Mouse (Mus musculus): Measurements from ENCODE around the gene Mthfd2. TPM values are rescaled to one million over a fixed set of nuclear protein-coding genes. Genes with fewer than 3 reads are reported as not detected.
A peak's percentile ranks its signal among the peaks of the same experiment; 100 is the strongest.
"Not testable (repeated sequence)": the region's sequence is repeated elsewhere in the genome, so short reads cannot be mapped to it uniquely, and the experiment has no call there.

Gene Mthfd2
- polyA plus RNA-seq, 1 experiment from 2014 or later: 41.8 TPM

DNA sequence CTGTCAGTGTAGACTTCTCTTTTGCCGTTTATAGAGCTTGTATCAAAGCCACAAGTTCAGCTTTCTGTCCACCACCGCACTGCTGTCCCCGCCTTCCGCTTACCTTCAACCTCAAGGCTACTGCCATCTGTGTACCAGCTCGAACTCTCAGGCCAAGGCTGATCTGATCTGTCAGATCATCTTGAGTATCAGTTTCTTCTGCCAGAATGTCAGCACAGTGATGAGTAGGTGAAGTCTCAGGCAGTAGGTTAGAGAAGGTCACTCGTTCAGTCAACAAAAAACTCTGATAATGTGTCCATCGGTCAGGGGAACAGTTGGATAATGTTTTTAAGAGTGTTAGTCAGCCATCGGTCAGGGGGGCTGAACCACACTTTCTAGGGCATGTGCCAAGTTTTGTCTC lies 19.6 kb upstream of the Mthfd2 start:
- not testable (repeated sequence) for H3K9ac ChIP-seq (ENCODE audit: low read depth, low read length); DNase-seq (ENCODE audit: low spot score); H3K36me3 ChIP-seq (ENCODE audit: control insufficient read depth, insufficient read depth, low read length); H3K4me1 ChIP-seq (replicated peaks; ENCODE audit: control insufficient read depth, insufficient read depth, low read length); H3K4me2 ChIP-seq (replicated peaks; ENCODE audit: low read depth, low read length); H3K4me3 ChIP-seq (ENCODE audit: low read depth, low read length); H3K9me3 ChIP-seq (ENCODE audit: control insufficient read depth, low read length); ATAC-seq (ENCODE audit: low FRiP score); H3K27ac ChIP-seq (ENCODE audit: low read depth, low read length); H3K27me3 ChIP-seq (ENCODE audit: control insufficient read depth, insufficient read depth, low read length)
- 96% methylated on average over 8 of the region's 8 CpGs for WGBS

DNA sequence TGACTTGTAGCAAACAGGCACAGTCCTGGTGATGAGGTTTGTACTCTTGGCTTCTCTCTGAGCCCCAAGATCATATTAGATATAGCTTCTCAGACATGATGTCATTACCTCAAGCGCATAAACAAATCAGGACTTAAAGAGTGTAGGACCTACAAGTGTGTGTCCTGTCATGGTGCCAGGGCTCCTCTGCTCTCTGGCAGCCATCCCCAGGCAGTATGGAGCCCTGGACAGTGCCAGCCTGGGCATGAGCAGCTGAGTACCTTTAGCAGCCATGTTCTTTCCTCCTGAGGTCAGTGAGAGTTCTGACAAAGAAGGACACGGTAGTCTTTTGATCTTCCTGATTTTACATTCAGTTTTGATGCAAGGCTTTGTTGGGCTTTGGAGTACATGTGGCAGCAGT lies 17.2 kb upstream of the Mthfd2 start:
- Histone ChIP-seq H3K4me3 (ENCODE audit: low read depth, low read length) (no peak overlapping the region), H3K9ac (ENCODE audit: low read depth, low read length) (no peak overlapping the region), H3K4me1 (replicated peaks; ENCODE audit: control insufficient read depth, insufficient read depth, low read length) (no peaks in the 10 kb centered on the region), H3K36me3 (ENCODE audit: control insufficient read depth, insufficient read depth, low read length) (no peaks in the 10 kb centered on the region), H3K27ac (ENCODE audit: low read depth, low read length) (no peak overlapping the region), H3K9me3 (ENCODE audit: control insufficient read depth, low read length) (no peaks in the 10 kb centered on the region), H3K4me2 (replicated peaks; ENCODE audit: low read depth, low read length) (no peak overlapping the region), H3K27me3 (ENCODE audit: control insufficient read depth, insufficient read depth, low read length) (no peaks in the 10 kb centered on the region)
- WGBS: 90% methylated on average over 2 of the region's 2 CpGs
- ATAC-seq (ENCODE audit: low FRiP score): no peak
- no peak for DNase-seq (ENCODE audit: low spot score)

DNA sequence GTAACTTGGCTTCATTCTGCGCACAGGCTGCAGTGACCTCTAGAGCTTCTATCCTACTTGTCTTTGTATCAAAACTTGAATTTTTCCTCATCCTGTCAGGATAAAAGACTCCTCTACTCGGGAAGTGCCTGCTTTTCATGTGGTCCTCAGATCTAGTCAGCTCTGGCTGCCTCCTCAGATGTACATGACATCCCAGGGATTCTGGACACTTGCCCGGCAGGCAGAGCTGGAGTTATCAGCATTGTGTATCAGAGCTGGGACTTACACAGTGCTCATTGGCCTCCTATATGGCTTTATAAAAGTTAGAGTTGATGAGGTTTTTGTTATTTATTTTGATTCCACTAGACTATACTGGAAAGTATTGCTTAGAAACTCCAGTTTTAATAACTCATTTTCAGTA lies 15.7 kb upstream of the Mthfd2 start:
- DNase-seq (ENCODE audit: low spot score) (no peak), ATAC-seq (ENCODE audit: low FRiP score) (no peak)
- Histone ChIP-seq H3K36me3 (ENCODE audit: control insufficient read depth, insufficient read depth, low read length) (no peaks in the 10 kb centered on the region), H3K27me3 (ENCODE audit: control insufficient read depth, insufficient read depth, low read length) (no peaks in the 10 kb centered on the region), H3K4me1 (replicated peaks; ENCODE audit: control insufficient read depth, insufficient read depth, low read length) (no peaks in the 10 kb centered on the region), H3K27ac (ENCODE audit: low read depth, low read length) (no peak overlapping the region), H3K4me2 (replicated peaks; ENCODE audit: low read depth, low read length) (no peak overlapping the region), H3K9me3 (ENCODE audit: control insufficient read depth, low read length) (no peaks in the 10 kb centered on the region), H3K9ac (ENCODE audit: low read depth, low read length) (no peak overlapping the region), H3K4me3 (ENCODE audit: low read depth, low read length) (no peak overlapping the region)
- 87% methylated on average over 3 of the region's 3 CpGs for WGBS

DNA sequence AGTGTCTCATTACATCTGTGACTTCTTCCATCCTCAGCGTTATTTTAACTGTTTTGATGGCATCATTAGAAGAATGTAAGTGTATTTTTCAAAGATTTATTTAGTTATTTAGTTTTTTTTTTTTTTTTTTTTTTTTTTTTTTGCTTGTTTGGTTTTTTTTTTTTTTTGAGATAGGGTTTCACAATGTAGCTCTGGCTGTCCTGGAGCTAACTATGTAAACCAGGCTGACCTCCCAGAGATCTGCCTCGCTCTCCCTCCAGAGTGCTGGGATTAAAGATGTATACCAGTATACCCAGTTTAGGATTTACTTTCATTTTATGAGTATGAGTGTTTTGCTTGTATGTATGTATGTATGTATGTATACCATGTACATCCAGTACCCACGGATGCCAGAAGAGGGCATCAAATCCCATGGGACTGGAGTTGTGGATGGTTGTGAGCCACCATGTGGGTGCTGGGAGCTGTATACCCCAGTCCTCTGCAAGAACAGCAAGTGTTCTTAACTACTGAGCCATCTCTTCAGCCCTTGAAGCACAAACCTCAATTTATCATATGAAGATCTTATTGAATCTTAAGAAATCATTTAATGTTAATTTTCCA lies 2.0 kb upstream of the Mthfd2 start:
- Histone ChIP-seq H3K9ac (ENCODE audit: low read depth, low read length) (no peak overlapping the region), H3K4me2 (replicated peaks; ENCODE audit: low read depth, low read length) (no peak overlapping the region), H3K36me3 (ENCODE audit: control insufficient read depth, insufficient read depth, low read length) (no peaks in the 10 kb centered on the region), H3K4me3 (ENCODE audit: low read depth, low read length) (no peak overlapping the region), H3K27me3 (ENCODE audit: control insufficient read depth, insufficient read depth, low read length) (no peaks in the 10 kb centered on the region), H3K4me1 (replicated peaks; ENCODE audit: control insufficient read depth, insufficient read depth, low read length) (no peaks in the 10 kb centered on the region), H3K9me3 (ENCODE audit: control insufficient read depth, low read length) (no peaks in the 10 kb centered on the region), H3K27ac (ENCODE audit: low read depth, low read length) (no peak overlapping the region)
- DNase-seq (ENCODE audit: low spot score) (peak; percentile 7), ATAC-seq (ENCODE audit: low FRiP score) (no peak)
- 89% methylated on average over 3 of the region's 3 CpGs for WGBS

DNA sequence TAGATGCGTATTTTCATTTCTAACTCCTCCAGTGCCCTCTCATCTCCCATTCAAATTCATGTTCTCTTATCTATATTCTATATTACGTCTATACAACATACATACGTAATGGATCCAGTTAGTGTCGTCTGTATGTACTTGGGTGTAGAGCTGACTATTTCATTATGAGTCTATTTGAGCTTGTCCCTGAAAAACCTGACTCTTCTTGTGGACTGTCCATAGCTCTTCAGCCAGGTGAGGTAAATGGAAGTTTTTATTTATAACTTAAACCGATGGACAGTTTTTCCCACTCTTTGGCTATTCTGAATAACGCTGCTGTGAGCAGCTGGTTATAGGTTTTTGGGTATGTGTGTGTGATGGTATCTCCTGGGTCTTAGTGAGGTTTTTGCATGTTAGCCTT lies 1.1 kb upstream of the Mthfd2 start:
- H3K9me3 ChIP-seq (ENCODE audit: control insufficient read depth, low read length): no peaks in the 10 kb centered on the region
- H3K27ac ChIP-seq (ENCODE audit: low read depth, low read length): no peak overlapping the region
- peak overlapping the region; percentile 50 for H3K4me2 ChIP-seq (replicated peaks; ENCODE audit: low read depth, low read length)
- ATAC-seq (ENCODE audit: low FRiP score) (no peak), DNase-seq (ENCODE audit: low spot score) (peak; percentile 6)
- no peaks in the 10 kb centered on the region for H3K36me3 ChIP-seq (ENCODE audit: control insufficient read depth, insufficient read depth, low read length)
- peak overlapping the region; percentile 82; the same call in 1 of the 2 replicates for H3K9ac ChIP-seq (ENCODE audit: low read depth, low read length)
- peak overlapping the region; percentile 79 for H3K4me3 ChIP-seq (ENCODE audit: low read depth, low read length)
- H3K4me1 ChIP-seq (replicated peaks; ENCODE audit: control insufficient read depth, insufficient read depth, low read length): no peaks in the 10 kb centered on the region
- H3K27me3 ChIP-seq (ENCODE audit: control insufficient read depth, insufficient read depth, low read length): no peaks in the 10 kb centered on the region
- WGBS: 72% methylated on average over 6 of the region's 6 CpGs

DNA sequence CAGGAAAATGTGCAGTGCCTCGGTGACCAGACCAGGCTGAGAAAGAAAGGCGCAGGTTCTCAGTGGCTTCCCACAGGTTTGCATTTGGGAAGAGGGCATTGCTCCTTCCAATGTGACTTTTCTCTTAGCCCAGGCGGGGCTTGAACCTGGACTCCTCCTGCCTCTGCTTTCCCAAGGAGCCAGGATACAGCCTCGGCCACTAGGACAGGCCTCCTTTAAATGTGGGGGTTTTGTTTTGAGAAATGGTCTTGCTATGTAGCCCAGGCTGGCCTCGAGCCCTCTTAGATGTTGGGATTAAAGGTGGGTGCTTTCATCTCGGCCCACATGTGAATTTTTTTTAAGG lies 657 bp upstream of the Mthfd2 start:
- H3K4me3 ChIP-seq (ENCODE audit: low read depth, low read length): peak overlapping the region; percentile 79
- 15% methylated on average over 6 of the region's 6 CpGs for WGBS
- H3K27me3 ChIP-seq (ENCODE audit: control insufficient read depth, insufficient read depth, low read length): no peaks in the 10 kb centered on the region
- H3K27ac ChIP-seq (ENCODE audit: low read depth, low read length): peak overlapping the region; percentile 90
- no peaks in the 10 kb centered on the region for H3K9me3 ChIP-seq (ENCODE audit: control insufficient read depth, low read length)
- H3K4me2 ChIP-seq (replicated peaks; ENCODE audit: low read depth, low read length): peak overlapping the region; percentile 50
- ATAC-seq (ENCODE audit: low FRiP score) (peak; percentile 56; the same call in 1 of the 2 replicates), DNase-seq (ENCODE audit: low spot score) (no peak)
- H3K4me1 ChIP-seq (replicated peaks; ENCODE audit: control insufficient read depth, insufficient read depth, low read length): no peaks in the 10 kb centered on the region
- peak overlapping the region; percentile 82 for H3K9ac ChIP-seq (ENCODE audit: low read depth, low read length)
- H3K36me3 ChIP-seq (ENCODE audit: control insufficient read depth, insufficient read depth, low read length): no peaks in the 10 kb centered on the region

DNA sequence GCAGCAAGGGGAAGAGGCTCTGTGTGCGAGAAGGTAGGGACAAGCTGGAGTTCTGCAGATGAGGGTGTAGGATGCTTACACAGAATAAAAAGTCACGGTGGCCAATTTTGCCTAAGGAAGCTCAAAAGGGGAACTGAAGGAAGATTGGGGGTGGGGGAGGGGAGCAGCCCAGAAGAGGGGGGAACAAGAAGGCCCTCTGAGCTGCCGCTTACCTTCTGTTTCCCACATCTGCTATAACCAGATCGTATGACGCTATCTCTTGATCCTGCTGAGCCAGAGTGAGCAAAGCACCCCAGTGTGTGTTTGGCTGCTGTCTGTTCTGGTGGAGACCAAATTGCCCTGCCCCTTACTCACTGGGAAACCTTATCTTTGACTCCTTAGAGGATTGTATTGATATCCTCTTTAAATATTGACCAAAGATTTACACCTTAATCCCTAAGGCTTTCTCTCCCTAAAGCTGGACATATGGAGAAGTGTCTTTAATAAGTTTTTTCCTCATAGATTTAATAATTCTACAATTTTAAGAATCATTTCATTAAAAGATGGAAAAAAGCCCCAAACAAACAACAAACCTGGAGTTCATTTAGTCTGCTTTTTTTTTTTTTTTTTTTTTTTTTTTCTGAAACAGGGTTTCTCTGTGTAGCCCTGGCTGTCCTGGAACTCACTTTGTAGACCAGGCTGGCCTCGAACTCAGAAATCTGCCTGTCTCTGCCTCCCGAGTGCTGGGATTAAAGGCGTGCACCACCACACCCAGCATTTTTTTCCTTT lies 1.9 kb downstream of the Mthfd2 start:
- Histone ChIP-seq H3K27me3 (ENCODE audit: control insufficient read depth, insufficient read depth, low read length) (no peaks in the 10 kb centered on the region), H3K27ac (ENCODE audit: low read depth, low read length) (no peak overlapping the region), H3K36me3 (ENCODE audit: control insufficient read depth, insufficient read depth, low read length) (no peaks in the 10 kb centered on the region), H3K9me3 (ENCODE audit: control insufficient read depth, low read length) (no peaks in the 10 kb centered on the region), H3K4me1 (replicated peaks; ENCODE audit: control insufficient read depth, insufficient read depth, low read length) (no peaks in the 10 kb centered on the region), H3K4me3 (ENCODE audit: low read depth, low read length) (no peak overlapping the region), H3K4me2 (replicated peaks; ENCODE audit: low read depth, low read length) (no peak overlapping the region), H3K9ac (ENCODE audit: low read depth, low read length) (no peak overlapping the region)
- no peak for DNase-seq (ENCODE audit: low spot score)
- WGBS: 62% methylated on average over 8 of the region's 8 CpGs
- no peak for ATAC-seq (ENCODE audit: low FRiP score)

DNA sequence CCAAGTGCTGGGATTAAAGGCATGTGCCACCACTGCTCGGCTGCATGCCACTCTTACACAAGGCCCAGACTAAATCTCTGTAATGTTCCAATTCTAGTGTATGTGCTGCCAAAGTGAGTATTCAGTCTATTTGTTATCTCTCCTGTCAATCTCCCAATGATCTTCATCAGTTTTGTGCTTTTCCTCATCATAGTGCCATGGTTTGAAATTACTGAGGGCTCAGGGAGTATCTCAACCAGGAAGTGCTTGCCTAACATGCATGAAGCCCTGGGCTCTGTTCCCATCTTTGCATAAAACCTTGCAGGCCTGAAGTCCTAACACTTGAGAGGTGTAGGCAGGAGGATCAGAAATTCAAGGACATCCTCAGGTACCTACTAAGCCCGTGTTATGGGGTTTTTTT lies 2.9 kb downstream of the Mthfd2 start:
- no peak overlapping the region for H3K4me2 ChIP-seq (replicated peaks; ENCODE audit: low read depth, low read length)
- H3K9ac ChIP-seq (ENCODE audit: low read depth, low read length): no peak overlapping the region
- H3K4me1 ChIP-seq (replicated peaks; ENCODE audit: control insufficient read depth, insufficient read depth, low read length): no peaks in the 10 kb centered on the region
- no peak overlapping the region for H3K4me3 ChIP-seq (ENCODE audit: low read depth, low read length)
- H3K9me3 ChIP-seq (ENCODE audit: control insufficient read depth, low read length): no peaks in the 10 kb centered on the region
- DNase-seq (ENCODE audit: low spot score) (no peak), ATAC-seq (ENCODE audit: low FRiP score) (no peak)
- H3K36me3 ChIP-seq (ENCODE audit: control insufficient read depth, insufficient read depth, low read length): no peaks in the 10 kb centered on the region
- 73% methylated on average over 2 of the region's 2 CpGs for WGBS
- H3K27ac ChIP-seq (ENCODE audit: low read depth, low read length): no peak overlapping the region
- no peaks in the 10 kb centered on the region for H3K27me3 ChIP-seq (ENCODE audit: control insufficient read depth, insufficient read depth, low read length)

DNA sequence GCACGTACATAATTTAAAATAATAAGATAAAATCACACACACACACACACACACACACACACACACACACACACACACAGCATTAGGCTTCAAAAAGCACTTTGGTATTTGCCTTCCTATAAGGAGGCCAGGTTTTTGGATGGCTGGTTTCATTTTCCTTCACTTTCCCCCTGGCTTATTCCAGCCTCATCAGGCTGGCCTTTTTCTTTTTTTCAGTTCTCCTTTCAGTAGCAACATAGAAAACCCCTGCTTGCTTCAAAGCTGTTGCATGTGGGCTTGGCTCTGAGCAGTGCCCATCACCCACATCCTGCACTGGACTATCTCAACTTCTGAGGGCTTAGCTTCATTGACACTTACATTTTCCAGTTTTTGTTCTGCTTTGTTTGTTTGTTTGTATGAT lies 3.8 kb downstream of the Mthfd2 start:
- no peak for ATAC-seq (ENCODE audit: low FRiP score)
- Histone ChIP-seq H3K36me3 (ENCODE audit: control insufficient read depth, insufficient read depth, low read length) (no peaks in the 10 kb centered on the region), H3K4me1 (replicated peaks; ENCODE audit: control insufficient read depth, insufficient read depth, low read length) (no peaks in the 10 kb centered on the region), H3K4me2 (replicated peaks; ENCODE audit: low read depth, low read length) (no peak overlapping the region), H3K9ac (ENCODE audit: low read depth, low read length) (no peak overlapping the region), H3K9me3 (ENCODE audit: control insufficient read depth, low read length) (no peaks in the 10 kb centered on the region), H3K27ac (ENCODE audit: low read depth, low read length) (no peak overlapping the region), H3K4me3 (ENCODE audit: low read depth, low read length) (no peak overlapping the region), H3K27me3 (ENCODE audit: control insufficient read depth, insufficient read depth, low read length) (no peaks in the 10 kb centered on the region)
- WGBS: 90% methylated on average over 1 of the region's 1 CpGs
- no peak for DNase-seq (ENCODE audit: low spot score)
